Mouse (Mus musculus) B cell, adult (primary cell): ENCODE data around the gene Mtmr14. TPM values are rescaled to one million over a fixed set of nuclear protein-coding genes. Genes with fewer than 3 reads are reported as not detected.

ENCODE experiments used
- total RNA-seq: library from RNA; stranded (reverse); gene quantifications from 4 replicates; pipeline ENCODE4 v1.2.4, GENCODE M21; 2023; ENCODE audit not compliant: inconsistent age

Gene Mtmr14
- total RNA-seq: 54.8 to 63.2 TPM (median 61.3 TPM) in 4 replicates

GRCm38 (mm10) chr6:113237542-113238270 is at the start of gene Mtmr14:
TSS of gene Mtmr14 (plus strand) at chr6:113237843.

DNA sequence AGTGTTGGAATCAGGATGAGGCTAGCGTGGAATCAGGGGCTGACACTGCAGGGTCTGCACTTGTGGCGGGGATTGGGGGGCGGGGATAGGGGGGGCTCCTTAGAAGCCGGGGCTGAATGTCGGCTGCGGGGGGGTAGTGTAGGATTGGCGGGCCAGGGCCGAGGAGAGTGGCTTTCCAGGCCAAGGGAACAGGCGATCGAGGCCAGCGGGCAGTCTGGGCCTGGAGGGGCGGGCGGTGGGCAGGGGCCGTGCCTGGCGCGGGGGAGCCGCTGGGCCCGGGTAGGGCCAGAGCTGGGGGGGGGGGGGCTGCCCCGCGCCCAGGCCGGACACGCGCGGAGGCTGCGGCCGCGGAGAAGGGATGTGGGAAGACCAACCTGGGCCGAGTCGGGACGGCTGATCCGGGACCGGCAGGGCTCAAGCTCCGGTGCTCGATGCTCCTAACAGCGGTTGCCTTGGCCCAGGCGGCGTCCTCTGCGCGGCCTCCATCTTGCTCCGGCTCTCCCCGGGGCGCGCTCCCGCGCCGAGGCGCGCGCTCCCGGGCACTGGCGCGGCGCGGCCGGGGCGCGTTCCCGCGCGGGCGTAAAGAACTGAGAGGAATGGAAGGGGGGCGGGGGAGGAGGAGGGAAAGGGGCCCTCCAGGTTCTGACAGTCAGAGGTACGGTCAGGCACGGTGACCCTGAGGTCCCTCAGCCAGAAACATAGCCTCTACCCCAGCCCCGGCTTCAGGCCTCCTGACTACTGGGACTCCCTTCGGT is 42.6 kb upstream of the Mtmr14 start, which contains the start of gene Lhfpl4:
Gene Lhfpl4 (minus strand): TSS at position 544 of the 755 bp plus-strand sequence.

GRCm38 (mm10) chr6:113282101-113282802 is 44.6 kb downstream of the Mtmr14 start, which contains the start of gene Cpne9:
TSS of gene Cpne9 (plus strand) at chr6:113282307.

DNA sequence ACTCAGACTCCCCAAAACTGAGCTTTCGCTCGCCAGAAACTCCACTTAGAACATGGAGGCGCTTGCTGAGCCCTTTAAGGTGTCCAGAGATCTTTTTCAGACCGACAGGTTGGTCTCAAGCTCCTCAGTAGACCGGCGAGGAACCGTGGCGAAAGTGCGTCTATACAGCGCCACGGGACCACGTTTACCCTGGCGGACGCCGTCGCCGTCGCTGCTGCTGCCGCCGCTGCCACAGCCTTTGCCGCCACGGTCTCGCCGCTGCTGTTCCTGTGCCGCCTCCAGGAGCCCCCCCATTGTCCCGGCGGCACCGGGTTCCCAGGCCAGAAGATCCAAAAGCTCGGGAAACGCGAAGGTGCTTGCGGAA is 69.3 kb downstream of the Mtmr14 start, which contains the start of gene Brpf1:
Gene Brpf1 (plus strand): TSS at position 152 of the 364 bp plus-strand sequence.

DNA sequence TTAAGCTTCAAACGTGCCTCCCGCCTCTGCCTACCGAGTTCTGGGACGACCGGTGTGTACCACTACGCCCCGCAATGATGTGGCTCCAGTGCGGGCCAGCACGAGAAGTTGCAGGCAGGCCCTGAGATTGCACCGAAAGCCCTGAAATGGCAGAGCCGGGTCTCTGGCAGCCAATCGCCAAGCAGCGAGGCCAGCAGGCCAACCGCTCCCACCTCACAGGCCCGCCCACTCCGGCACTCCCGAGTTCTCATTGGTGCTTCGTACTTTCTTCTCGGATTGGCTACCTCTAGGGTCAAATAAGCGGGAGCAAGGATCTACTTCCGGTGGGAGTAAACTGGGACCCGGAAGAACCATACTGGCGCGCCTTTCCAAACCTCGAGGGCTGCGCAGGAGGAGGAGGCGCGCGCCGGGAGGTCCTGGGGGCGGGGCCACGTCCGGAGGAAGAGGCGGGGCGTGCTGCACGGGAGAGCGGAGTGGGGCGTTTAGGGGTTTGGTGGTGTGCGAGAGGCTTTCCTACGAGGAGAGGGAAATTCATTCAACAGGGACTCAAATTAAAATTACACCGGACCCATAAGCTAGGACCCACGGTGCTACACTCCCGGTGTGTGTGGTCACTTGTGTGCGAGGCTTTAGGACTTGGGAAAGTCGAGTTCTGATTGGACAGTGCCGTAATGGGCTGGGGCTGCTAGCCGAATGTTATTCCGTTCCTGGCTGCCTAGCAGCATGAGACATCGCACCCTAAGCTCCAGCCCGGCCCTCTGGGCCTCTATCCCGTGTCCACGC is 89.1 kb downstream of the Mtmr14 start, which contains the start of gene Ogg1:
Gene Ogg1 (plus strand): TSS at position 440 of the 783 bp plus-strand sequence.

Other genes starting within 250 kb of the Mtmr14 start
- gene Thumpd3, start 191.6 kb upstream of the Mtmr14 start, total RNA-seq: 53.2 to 60.7 TPM (median 59.3 TPM) in 4 replicates
- 119 to 128 TPM (median 123 TPM) in 4 replicates for gene Setd5, start 160.5 kb upstream of the Mtmr14 start, total RNA-seq
- 1.3 to 2.5 TPM (median 1.5 TPM) in 4 replicates for gene Lhfpl4, start 42.5 kb upstream of the Mtmr14 start, total RNA-seq
- gene Cpne9, start 44.5 kb downstream of the Mtmr14 start, total RNA-seq: 1.4 to 2.1 TPM (median 1.8 TPM) in 4 replicates
- gene Brpf1, start 69.3 kb downstream of the Mtmr14 start, total RNA-seq: 63.1 to 71.2 TPM (median 67.3 TPM) in 4 replicates
- gene Ogg1, start 89.1 kb downstream of the Mtmr14 start, total RNA-seq: 13.3 to 18.1 TPM (median 14.8 TPM) in 4 replicates
- 0.77 to 2.4 TPM (median 1.0 TPM) in 4 replicates for gene Camk1, start 106.1 kb downstream of the Mtmr14 start, total RNA-seq
- gene Tada3, start 140.0 kb downstream of the Mtmr14 start, total RNA-seq: 27.7 to 30.8 TPM (median 28.5 TPM) in 4 replicates
- 257 to 299 TPM (median 278 TPM) in 4 replicates for gene Arpc4, start 140.3 kb downstream of the Mtmr14 start, total RNA-seq
- gene Ttll3, start 151.4 kb downstream of the Mtmr14 start, total RNA-seq: 31.2 to 38.7 TPM (median 36.2 TPM) in 4 replicates
- 9.4 to 24.2 TPM (median 14.4 TPM) in 4 replicates for gene Rpusd3, start 181.5 kb downstream of the Mtmr14 start, total RNA-seq
- gene Cidec, start 197.9 kb downstream of the Mtmr14 start, total RNA-seq: not detected in 4 replicates
- 16.2 to 21.7 TPM (median 18.7 TPM) in 4 replicates for gene Jagn1, start 204.7 kb downstream of the Mtmr14 start, total RNA-seq
- not detected in 4 replicates for gene Il17re, start 220.6 kb downstream of the Mtmr14 start, total RNA-seq
- gene Il17rc, start 233.6 kb downstream of the Mtmr14 start, total RNA-seq: not detected in 4 replicates
- 15.4 to 17.8 TPM (median 17.1 TPM) in 4 replicates for gene Creld1, start 245.5 kb downstream of the Mtmr14 start, total RNA-seq